Mouse (Mus musculus) mouse trophoblast stem cell (cell line): Measurements from ENCODE around the gene Ipo7.
"Not testable (repeated sequence)": the region's sequence is repeated elsewhere in the genome, so short reads cannot be mapped to it uniquely, and the experiment has no call there.

Experiments
- in situ Hi-C, 2 experiments: fragments of 300-500 bp; cut with MseI, MboI; formaldehyde crosslinking; loops; 2 replicates in 1 of 2; 3 replicates in 1 of 2; pipeline ENCODE4 v1.15.1; 2025

The Ipo7 gene

GRCm38 (mm10) chr7:110018631-110019482 is 783 bp downstream of the Ipo7 start:
- in situ Hi-C loops = no loop called here

- in situ Hi-C loops = no loop called here
Observed at GRCm38 (mm10) chr7:110023553-110023952, 5.5 kb downstream of the Ipo7 start.

GRCm38 (mm10) chr7:110026594-110026993 is 8.5 kb downstream of the Ipo7 start:
- in situ Hi-C loops = no loop called here

GRCm38 (mm10) chr7:110028826-110029225 is 10.8 kb downstream of the Ipo7 start:
- in situ Hi-C loops = no loop called here

GRCm38 (mm10) chr7:110030342-110030741 is 12.3 kb downstream of the Ipo7 start:
- in situ Hi-C loops = no loop called here

GRCm38 (mm10) chr7:110057723-110058122 is 39.6 kb downstream of the Ipo7 start:
- in situ Hi-C loops = not testable (repeated sequence)

GRCm38 (mm10) chr7:110059092-110059785 is 41.2 kb downstream of the Ipo7 start:
- in situ Hi-C loops = no loop called here

GRCm38 (mm10) chr7:110060106-110060668 is 42.1 kb downstream of the Ipo7 start:
- in situ Hi-C loops = no loop called here

- in situ Hi-C loops = no loop called here
Observed at GRCm38 (mm10) chr7:110060669-110061198, 42.7 kb downstream of the Ipo7 start.

GRCm38 (mm10) chr7:110061199-110061751 is 43.2 kb downstream of the Ipo7 start, which contains the start of gene Zfp143:
Gene Zfp143 (plus strand): TSS chr7:110061217.
- in situ Hi-C loops = no loop called here

GRCm38 (mm10) chr7:110061752-110062273 is 43.7 kb downstream of the Ipo7 start:
- in situ Hi-C loops = no loop called here

GRCm38 (mm10) chr7:110063731-110064130 is 45.7 kb downstream of the Ipo7 start:
- in situ Hi-C loops = no loop called here

- in situ Hi-C loops = no loop called here
Observed at GRCm38 (mm10) chr7:110069070-110069469, 51.0 kb downstream of the Ipo7 start.

GRCm38 (mm10) chr7:110078168-110078567 is 60.1 kb downstream of the Ipo7 start:
- in situ Hi-C loops = no loop called here

GRCm38 (mm10) chr7:110083386-110084165 is 65.5 kb downstream of the Ipo7 start:
- in situ Hi-C loops = no loop called here

GRCm38 (mm10) chr7:110085217-110085616 is 67.1 kb downstream of the Ipo7 start:
- in situ Hi-C loops = no loop called here

- in situ Hi-C loops = no loop called here
Observed at GRCm38 (mm10) chr7:110087914-110088313, 69.8 kb downstream of the Ipo7 start.

GRCm38 (mm10) chr7:110091670-110092069 is 73.6 kb downstream of the Ipo7 start:
- in situ Hi-C loops = no loop called here

- in situ Hi-C loops = no loop called here
Observed at GRCm38 (mm10) chr7:110096332-110096731, 78.3 kb downstream of the Ipo7 start.

GRCm38 (mm10) chr7:110097106-110097793 is 79.2 kb downstream of the Ipo7 start:
- in situ Hi-C loops = no loop called here
